Mouse (Mus musculus): Measurements from ENCODE around the gene St3gal4.
A peak's percentile ranks its signal among the peaks of the same experiment; 100 is the strongest.

St3gal4 gene

DNA sequence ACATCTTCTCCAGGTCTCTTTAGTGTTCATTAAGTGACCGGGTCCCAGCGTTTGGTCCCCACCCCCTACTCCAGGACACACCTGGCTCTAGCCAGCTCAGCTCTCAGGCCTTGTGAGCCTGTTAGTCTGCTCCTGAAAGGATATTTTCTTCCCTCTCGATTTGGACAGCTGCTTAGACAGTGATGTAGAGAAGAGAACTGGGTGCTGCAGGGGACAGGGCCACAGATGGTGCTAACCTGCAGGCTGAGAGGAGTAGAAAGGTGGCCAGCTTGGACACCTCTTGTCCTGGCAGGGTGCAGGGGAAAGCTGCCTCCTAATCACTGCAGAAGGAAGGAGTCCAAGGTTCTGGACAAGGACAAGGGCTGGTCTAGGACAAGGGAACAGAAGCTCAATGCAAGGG lies 11.0 kb downstream of the St3gal4 start:
- no peak for DNase-seq (ENCODE audit: inconsistent age in 2 of 2, low spot score in 1 of 2)

- peak in 1 of 2 experiments; percentile 2 for DNase-seq (ENCODE audit: inconsistent age in 2 of 2, low spot score in 1 of 2)
Observed at GRCm38 (mm10) chr9:35107396-35107795, 11.7 kb downstream of the St3gal4 start.

- DNase-seq (ENCODE audit: inconsistent age in 2 of 2, low spot score in 1 of 2): peak; percentile 5 to 43
Observed at GRCm38 (mm10) chr9:35105884-35106880, 12.9 kb downstream of the St3gal4 start.

GRCm38 (mm10) chr9:35105438-35105837 lies 13.6 kb downstream of the St3gal4 start:
- no peak for DNase-seq (ENCODE audit: inconsistent age in 2 of 2, low spot score in 1 of 2)

DNA sequence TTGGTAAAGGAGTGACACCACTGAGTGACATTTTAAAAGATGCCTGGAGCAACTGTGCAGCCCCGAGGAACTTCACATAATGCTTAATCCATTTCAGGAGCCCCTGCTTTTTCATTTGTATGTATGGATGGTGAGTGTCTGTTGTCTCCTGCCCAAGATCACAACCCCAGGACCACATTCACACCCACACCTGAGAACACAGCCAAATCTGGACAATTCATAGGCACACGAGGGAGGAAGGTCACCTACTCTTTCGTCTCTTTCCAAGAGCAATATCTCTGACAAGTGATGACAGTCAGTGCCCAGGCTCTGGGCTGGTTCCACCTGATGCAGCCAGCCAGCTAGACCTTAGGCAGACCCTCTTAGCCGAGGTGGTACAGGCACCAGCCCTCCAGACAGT lies 14.4 kb downstream of the St3gal4 start:
- peak; percentile 30 to 70 for DNase-seq (ENCODE audit: inconsistent age in 2 of 2, low spot score in 1 of 2)

DNA sequence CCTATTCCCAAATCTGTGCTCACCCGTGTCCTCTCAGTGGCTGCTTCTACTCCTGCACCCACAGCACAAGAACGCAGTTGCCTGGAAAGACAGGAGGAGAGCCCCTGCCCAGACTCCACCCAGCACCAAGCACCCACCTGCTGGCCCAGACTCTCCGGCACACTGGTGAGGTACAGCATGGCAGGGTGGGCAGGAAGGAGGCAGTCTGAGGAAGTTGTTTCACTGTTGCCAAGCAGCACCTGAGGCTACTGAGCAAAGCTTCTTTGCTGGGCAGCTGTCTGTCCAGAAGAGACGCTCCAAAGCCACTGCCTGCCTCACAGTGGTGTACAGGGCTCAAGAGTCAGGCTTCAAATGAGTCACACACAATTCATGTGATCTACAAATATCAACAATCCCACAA lies 20.3 kb downstream of the St3gal4 start:
- DNase-seq (ENCODE audit: inconsistent age in 2 of 2, low spot score in 1 of 2): peak; percentile 15 to 44

GRCm38 (mm10) chr9:35097901-35098300 lies 21.2 kb downstream of the St3gal4 start:
- DNase-seq (ENCODE audit: inconsistent age in 2 of 2, low spot score in 1 of 2): peak in 1 of 2 experiments; percentile 19

DNA sequence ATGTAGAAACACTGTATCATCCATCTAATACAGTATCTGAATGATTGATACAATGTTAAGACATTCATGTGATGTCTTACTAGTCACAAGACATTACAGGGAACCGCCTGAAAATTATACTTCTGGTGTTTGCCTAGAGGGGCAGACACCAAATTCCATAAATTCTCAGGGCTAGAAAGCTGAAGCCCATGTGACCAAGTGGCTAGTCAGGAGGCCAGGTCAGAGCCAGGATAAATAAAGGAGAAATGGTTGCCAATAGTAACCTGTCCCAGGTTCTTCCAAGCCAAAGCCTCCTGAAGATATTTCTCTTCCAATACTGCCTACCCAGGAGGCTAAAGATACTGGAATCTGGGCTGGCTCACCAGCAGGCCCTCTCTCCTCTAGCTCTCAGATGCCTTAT lies 23.3 kb downstream of the St3gal4 start:
- no peak for DNase-seq (ENCODE audit: inconsistent age in 2 of 2, low spot score in 1 of 2)

DNA sequence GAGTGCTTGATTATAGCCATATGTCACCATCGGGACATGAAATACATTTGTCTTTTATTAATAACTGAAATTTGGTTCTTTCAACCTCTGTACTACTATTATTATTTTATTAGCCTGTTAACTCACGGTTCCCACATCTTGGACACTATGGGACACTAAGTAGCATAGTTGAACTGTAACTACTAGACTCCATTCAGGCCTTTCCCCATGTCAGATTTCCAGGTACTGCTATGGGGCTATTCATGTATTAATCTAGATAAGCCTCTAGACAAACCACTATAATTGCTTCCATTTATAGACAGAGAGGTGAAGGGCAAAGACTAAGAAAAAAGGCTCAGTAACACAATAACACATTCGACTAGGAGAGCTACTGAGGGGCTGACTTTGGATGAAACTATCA lies 25.7 kb downstream of the St3gal4 start:
- DNase-seq (ENCODE audit: inconsistent age in 2 of 2, low spot score in 1 of 2): no peak

DNA sequence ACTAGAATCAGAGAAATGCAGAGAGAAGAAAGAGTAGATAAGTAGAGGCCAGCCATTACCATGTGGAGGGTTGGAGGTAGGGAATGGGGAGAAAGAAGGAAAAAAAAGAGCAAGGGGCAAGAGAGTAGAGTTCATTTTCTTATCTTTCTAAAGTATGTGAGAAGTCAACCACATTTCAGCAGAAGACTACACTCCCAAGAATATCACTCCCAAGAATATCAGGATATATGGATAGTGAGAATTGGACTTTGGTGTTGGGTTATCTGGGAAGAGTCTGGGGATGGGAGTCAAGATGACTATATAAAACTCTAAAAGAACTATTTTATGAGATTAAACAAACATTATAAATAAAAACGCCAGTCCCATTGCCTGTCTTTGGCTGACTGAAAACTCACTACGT lies 26.2 kb downstream of the St3gal4 start:
- no peak for DNase-seq (ENCODE audit: inconsistent age in 2 of 2, low spot score in 1 of 2)

GRCm38 (mm10) chr9:35061446-35061845 lies 57.6 kb downstream of the St3gal4 start:
- DNase-seq (ENCODE audit: inconsistent age in 2 of 2, low spot score in 1 of 2): peak; percentile 6 to 29

DNA sequence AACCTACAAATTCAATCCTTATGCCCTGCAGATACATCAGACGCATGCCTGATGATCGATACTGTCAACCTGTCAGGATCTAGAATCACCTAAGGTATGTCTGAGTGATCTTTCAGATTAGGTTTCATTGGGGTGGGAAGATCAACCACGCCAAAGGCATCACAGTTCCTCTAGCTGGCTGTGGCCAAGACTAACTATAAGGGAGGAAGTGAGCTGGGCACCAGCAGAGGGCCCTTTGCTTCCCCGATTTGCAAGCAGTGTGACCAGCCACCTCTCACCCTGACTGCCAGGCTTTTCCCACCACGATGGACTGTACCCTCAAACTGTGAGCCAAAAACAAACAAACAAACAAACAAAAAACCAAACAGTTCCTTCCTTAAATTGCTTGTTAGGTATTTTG lies 59.2 kb downstream of the St3gal4 start:
- peak; percentile 12 to 50 for DNase-seq (ENCODE audit: inconsistent age in 2 of 2, low spot score in 1 of 2)

DNA sequence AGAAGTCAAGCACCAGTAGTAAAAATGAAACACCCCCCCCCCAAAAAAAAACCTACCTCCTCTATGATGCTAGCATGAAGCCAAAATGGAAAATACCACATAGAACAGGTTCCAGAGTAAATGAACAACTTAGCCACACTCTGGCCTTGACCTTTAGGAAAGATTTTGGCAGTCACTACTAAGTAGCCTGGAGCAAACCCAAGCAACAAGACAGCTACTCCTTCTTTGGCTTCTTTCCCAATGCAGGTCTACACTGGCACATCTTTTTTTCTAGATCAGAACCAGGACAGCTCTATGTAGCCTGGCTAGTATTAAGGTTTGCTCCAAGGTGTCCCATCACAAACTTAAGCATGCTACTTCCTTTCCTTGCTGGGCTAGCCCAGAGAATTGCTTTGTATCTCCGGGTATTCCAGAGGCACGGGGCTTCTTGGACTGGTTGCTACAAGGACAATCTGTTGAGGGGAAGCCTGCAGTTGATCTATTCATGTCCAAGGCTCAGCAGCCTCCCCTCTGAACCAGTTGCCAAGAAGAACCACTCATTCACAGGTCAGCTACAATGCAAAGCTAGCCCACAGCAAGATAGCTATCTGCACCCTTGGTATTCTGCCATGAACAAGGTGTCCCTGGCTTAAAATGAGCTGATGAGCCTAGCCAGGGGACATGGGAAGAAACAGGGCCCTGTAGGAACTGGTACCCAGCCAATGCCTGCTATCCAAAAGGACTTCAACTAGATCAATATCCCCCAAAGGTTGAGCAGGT lies 60.3 kb downstream of the St3gal4 start:
- DNase-seq (ENCODE audit: inconsistent age in 2 of 2, low spot score in 1 of 2): peak; percentile 79 to 95

DNA sequence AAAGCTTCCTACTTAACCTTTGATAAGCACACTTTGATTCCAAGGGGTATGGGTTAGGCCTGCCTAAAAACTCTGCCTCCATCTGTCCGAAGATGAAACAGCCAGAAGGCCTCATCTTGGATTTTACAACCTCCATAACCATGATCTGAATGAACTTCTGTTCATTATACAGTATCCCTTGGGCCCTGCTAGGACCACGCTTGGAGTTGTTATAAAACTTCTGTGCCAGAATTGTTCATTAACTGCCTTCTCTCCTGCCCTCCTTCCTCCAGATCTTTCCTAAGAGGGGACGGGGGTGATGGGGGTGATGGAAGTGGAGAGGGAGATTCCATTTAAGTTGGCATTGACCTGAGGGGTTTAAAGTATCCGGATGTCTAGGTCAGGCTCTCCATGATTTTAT lies 60.9 kb downstream of the St3gal4 start:
- DNase-seq (ENCODE audit: inconsistent age in 2 of 2, low spot score in 1 of 2): peak; percentile 13 to 66

DNA sequence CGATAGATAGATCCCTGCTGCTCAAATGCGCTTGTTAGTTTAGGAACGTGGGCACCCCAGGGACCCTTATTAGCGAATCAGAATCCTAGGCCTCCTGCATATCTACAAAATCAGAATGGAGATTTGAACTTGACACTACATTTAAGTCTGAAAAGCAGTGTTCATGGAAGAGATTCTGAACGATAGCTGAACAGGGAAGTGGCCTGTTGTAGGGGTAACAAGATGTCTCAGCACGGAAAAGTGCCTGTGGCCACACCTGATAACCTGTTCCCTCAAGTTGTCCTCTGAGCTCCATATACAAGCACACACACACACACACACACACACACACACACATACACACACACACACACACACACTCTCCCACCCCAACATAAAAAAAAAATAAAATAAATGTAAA lies 61.4 kb downstream of the St3gal4 start:
- DNase-seq (ENCODE audit: inconsistent age in 2 of 2, low spot score in 1 of 2): peak; percentile 3 to 32

DNA sequence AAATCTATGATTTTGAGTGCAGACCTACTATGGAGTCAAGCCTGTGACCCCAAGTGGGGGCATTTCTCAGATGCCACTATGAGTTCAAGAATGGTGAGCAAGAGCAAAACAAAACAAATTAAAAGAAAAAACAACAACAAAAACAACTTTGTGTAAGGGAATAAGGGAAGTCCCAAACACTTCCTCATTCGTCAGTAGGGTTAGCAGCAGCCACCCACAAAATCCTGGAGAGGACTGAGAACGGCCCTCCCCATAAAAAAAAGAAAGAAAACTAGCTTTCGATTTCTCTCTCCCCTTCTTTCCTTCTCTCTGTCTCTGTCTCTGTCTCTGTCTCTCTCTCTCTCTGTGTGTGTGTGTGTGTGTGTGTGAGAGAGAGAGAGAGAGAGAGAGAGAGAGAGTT lies 62.5 kb downstream of the St3gal4 start:
- peak; percentile 2 to 22 for DNase-seq (ENCODE audit: inconsistent age in 2 of 2, low spot score in 1 of 2)

DNA sequence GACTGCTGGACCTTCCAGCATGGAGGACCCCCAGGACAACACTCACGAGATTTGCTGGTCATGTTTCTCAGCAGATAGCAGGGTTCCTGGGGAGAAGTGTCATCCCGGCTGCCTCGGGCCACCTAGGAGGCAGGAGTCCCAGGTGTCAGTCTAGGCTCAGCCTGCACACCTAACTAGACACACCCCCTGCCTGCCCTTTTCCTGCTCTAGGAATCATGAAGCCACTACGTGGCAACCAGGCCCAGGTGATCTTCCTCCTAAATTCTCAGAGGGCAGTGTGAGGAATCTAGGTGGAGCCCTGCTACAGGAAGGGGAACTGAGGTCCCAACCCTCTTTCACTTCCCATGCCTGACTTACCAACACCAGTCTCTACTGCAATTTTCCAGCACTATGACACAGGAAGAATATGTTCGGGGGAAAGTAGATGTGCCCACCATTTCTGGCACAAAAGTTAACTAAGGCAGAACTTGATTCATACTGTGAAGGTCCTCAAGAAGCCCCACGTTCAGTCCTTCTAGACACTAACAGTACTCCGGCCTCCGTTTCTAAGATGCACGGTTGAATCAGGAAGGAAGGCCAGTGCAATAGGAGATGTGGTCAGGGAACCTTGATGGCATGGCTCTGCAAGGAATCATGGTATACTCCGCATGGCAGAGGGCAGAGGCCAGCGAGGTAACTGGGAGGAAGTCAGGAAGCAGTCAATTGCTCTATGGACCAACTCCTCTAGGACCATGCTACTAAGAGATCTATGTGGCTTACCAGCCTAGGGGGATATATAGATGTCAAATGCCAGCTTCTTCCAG lies 63.3 kb downstream of the St3gal4 start:
- peak; percentile 10 to 35 for DNase-seq (ENCODE audit: inconsistent age in 2 of 2, low spot score in 1 of 2)

- DNase-seq (ENCODE audit: inconsistent age in 2 of 2, low spot score in 1 of 2): peak in 1 of 2 experiments; percentile 2
Observed at GRCm38 (mm10) chr9:35053669-35054068, 65.4 kb downstream of the St3gal4 start.

- peak in 1 of 2 experiments; percentile 6 for DNase-seq (ENCODE audit: inconsistent age in 2 of 2, low spot score in 1 of 2)
Observed at GRCm38 (mm10) chr9:35053081-35053480, 66.0 kb downstream of the St3gal4 start.

DNA sequence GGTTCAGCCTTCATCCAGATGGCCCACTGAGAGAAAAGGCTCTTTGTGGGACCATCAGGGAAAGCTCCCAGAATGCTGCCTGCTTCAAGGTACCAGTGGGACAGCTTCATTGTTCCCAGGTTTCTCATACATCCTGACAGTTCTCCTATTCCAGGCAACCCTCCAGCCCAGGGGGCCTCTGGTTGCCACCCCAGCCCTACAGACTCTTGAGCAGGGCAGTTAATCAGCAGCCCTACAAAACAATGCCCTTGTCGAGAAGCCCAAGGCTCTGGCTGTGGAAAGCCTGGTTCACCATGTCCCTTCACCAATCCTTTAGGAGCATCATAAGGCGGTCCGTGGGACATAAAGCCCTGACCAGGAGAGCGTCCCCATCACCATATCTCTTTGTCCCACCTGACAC lies 66.4 kb downstream of the St3gal4 start:
- DNase-seq (ENCODE audit: inconsistent age in 2 of 2, low spot score in 1 of 2): peak in 1 of 2 experiments; percentile 4

GRCm38 (mm10) chr9:35051666-35052065 lies 67.4 kb downstream of the St3gal4 start:
- peak in 1 of 2 experiments; percentile 2 for DNase-seq (ENCODE audit: inconsistent age in 2 of 2, low spot score in 1 of 2)
